Mouse (Mus musculus) inflammation-experienced regulatory T-cells, adult 6 months (primary cell): ENCODE data around the gene Gpd2. TPM values are rescaled to one million over a fixed set of nuclear protein-coding genes. Genes with fewer than 3 reads are reported as not detected.

Source experiments
- ATAC-seq: one replicate; pipeline ENCODE4 v1.8.0; 2017
- polyA plus RNA-seq, 3 experiments: library from polyadenylated mRNA; unstranded; fragments of 100-300 nt; shearing (Covaris generic); gene quantifications; one replicate each; pipeline ENCODE4 v1.2.1; 2017

The Gpd2 gene
- polyA plus RNA-seq, 3 experiments from 2014 or later, result 13.9 to 21.8 (median 15.2) TPM

DNA sequence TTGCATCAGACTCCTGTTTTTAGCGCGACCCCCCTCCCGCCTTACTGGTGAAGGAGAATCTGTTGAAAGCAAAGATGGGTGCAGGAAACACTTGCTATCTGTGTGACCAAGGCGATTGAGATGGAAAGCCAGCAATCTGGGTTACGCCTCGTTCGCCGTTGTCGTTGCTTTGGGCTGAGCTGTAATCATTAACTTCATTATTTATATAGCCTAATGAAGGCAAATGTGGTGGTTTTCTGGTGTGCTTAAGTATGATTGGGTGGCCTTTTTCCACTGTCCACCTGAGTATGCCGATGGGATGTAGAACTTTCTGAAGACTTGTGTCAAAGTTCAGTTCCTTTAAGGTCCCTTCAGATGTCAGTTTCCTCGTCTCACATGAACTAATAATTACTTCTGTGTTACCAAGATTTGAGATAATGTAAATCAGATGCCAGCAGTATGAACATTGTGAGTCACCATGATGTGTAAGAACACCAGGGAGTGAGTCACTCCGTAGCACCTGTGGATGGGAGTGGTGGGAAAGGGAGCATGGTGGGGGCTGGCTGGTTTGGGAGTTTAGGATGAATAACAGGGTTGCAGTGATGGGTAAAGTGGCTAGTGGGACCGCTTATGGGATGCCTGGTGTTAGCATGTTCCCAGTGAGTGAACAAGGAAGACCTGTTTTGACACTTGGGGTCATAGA, 14.3 kb downstream of the Gpd2 start:
- ATAC-seq, result no peak

GRCm38 (mm10) chr2:57252542-57253301, 15.3 kb downstream of the Gpd2 start:
- no peak for ATAC-seq

GRCm38 (mm10) chr2:57254267-57254666, 16.8 kb downstream of the Gpd2 start:
- ATAC-seq, result no peak

DNA sequence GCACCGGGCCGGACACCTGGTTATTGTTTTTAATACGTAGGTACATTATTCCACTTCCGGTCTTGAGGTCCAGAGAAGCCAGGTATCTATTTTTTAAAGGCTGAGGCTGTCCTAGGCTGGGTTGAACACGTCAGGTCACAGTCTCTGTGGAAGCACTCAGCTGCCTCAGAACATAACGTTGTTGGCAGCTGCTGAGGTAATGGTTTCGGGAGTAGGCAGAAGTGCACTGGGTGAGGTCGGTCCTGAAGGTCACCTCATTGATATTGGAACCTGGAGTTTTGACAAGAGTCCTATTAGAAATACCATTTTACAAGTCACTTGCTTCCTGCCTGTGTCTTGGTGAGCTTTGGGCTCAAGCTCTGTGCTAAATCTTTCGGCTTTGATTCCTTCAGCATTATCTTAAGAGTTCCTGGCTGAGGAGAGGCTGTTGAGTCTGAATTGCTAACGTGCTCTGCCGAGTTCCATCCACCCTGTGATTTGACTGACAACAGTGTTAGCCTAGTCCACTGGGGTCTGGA, 17.8 kb downstream of the Gpd2 start:
- ATAC-seq, result no peak

DNA sequence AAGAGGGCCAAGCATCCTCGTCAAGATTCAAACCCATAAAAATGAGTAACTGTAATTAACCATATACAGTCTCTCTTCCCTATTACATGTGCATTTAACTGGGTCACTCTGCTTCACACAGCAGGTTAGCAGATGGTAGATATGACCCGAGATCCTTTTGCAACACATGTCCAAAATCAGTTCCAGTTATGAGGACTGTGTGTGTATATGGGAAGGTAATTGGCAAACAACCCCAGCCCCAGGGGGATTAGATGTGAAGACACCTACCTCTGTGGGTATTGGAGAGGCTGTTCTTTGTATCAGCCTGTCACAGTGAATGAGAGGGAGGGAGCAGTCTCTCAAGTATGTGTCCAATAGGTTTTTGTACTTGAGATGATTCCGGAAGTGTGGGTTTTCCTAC, 18.4 kb downstream of the Gpd2 start:
- ATAC-seq, result no peak

- no peak for ATAC-seq
Observed at GRCm38 (mm10) chr2:57256459-57256858, 19.0 kb downstream of the Gpd2 start.

DNA sequence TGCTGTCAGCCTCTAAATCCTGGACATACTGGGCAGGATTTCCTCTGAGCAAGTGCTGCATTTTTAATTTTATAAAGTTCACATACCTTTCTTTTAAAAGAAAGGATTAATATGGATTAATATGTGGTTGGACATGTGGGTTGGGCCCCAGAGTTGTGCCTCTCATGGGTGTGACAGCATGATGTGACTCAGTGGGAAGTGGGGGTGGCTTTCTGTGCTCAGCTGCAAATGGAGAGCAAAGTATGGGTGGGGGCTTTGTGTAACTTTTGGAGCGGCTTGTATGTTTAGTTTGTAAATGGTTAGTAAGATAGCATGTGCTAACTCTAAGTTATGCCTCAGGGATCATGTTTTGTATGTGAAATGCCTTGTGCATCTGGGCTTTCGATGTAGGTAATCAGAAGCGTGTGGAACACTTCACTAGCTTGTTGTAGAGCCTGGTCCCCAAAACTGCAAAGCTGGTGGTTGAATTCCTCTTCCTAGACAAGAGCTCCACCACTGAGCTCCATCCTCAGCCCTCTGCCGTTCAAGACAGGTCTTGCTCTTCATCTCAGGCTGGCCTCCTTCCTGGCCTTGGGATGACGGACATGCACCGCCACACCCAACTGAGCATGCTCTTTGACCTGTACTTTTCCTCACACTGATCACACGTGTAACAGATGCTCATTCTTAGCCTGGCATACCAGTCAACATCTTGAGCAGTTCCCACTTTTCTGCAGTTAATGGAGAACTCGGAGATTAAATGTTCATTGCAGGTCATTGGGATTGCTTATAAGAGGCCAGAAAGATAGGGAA, 24.0 kb downstream of the Gpd2 start:
- ATAC-seq, result no peak

DNA sequence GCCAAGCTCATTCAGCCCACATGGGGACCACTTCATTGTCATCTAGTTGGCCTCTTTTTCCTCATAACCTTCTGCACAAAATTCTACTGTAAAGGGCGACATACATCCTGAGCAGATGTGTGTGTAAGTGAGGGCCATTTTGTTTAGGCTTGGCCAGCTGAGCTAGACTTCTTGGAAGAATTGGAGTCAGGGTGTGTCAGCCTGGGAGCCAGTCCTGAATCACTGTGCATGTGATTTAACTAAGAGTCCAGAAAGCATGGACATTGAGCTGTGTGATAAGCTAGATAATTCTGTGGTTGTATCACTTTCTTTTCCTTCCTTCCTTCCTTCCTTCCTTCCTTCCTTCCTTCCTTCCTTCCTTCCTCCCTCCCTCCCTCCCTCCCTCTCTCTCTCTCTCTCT, 26.0 kb downstream of the Gpd2 start:
- no peak for ATAC-seq

DNA sequence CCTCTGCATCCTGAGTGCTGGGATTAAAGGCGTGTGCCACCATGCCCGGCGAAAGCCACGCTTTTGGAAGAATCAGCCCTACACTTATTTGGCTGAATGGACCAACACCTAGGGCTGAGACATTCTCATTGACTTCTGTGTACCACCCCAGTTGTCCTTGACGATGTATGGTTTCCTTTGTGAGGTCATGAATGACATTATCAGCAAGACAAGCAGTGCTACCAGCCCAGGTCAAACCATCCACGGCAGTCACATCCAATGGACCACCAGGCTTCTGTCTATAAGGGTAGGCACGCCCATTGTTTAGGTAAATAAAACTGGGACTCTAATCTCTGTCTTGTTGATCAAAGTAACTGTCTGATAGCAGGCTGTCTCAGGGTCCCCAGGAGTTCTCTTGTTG, 27.5 kb downstream of the Gpd2 start:
- ATAC-seq, result no peak

DNA sequence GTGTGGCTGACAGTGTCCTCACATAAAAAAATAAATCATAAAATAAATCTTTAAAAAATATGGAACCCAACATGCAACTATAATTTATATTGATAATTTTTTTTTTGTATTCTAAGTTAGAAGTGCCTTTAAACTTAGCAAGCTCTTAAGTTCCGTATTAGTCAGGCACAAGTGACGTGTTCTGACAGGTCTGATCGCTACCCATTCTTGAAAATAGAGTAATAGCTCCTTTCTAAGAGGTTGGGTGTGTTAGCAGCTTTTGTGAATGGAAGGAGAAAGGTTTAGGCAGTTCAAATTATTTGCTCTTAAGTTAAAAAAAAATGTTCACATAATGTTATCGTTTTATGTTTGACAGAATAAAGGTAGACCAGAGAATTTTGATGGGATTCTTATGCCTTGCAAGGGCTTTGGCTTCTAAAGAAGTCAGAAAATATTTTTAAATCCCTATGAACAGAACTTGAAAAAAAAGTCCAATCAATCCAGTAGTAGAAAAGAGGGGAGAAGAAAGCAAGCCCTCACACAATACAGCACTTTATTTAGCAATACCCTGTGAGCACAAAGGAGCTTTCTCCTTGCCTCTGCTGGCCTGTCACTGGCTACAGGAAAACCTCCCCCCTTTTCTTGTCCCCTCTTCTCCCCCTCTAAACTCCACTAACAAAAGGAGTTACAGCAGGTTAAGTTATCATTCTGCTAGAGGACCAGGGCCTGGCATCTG, 29.4 kb downstream of the Gpd2 start:
- ATAC-seq, result no peak

- no peak for ATAC-seq
Observed at GRCm38 (mm10) chr2:57267394-57267716, 29.9 kb downstream of the Gpd2 start.

- ATAC-seq, result no peak
Observed at GRCm38 (mm10) chr2:57267896-57268295, 30.5 kb downstream of the Gpd2 start.

DNA sequence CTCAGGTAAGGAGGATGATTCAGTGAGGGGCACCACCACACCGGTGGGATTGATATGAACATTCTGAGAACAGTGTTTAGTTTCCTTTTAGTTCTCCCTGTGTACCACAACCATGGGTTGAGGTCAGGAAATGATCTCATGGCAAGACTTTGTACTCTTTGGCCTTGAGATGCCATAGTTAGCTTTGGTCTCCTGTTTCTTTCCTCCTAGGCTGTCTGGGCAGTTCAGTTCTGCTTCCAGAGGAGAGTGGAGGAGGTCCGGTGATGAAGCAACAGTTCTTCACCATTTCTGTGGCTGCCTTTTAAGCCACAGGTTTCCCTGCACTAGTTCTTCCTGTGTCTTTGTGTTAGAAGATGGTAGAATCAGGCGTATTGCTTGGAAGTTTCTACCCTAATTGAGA, 31.4 kb downstream of the Gpd2 start:
- ATAC-seq, result no peak

- no peak for ATAC-seq
Observed at GRCm38 (mm10) chr2:57269690-57270435, 32.4 kb downstream of the Gpd2 start.

- ATAC-seq, result no peak
Observed at GRCm38 (mm10) chr2:57280190-57280723, 42.8 kb downstream of the Gpd2 start.

DNA sequence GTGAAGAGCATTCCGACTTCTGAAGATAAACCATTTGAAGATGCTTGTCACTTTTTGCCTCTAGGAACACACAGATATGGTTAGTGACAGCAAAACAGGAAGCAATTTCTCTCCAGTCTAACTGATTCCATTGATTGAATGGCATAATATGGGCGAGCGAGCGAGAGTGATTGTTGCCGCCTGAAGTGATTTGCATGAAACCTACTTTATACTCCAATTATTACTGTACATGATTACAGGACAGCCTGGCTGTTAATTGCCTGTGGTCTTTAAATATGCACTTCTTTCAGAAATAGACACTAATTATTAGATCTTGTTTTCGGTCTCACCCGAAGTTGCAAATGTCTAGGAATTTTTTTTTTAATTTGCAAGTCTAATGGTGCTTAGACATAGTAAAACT, 46.4 kb downstream of the Gpd2 start:
- ATAC-seq, result no peak

- ATAC-seq, result no peak
Observed at GRCm38 (mm10) chr2:57285197-57285596, 47.8 kb downstream of the Gpd2 start.

DNA sequence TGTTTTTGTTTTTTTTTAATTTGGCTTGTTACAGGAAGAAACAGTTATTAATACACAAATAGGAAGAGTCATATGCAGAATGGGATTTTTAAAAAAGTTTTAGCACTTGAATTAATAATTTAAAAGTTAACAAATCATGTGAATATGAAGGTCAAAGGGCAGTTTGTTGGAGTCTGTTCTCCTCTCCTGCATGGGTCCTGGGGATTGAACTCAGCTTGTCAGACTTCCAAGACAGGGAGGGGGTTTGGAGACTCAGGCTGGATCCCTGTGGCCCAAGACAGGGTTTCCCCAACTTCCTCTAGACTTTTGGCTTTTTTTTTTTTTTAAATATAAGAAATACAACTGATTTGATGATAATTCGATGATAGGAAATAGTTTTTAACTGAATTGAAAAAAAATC, 50.6 kb downstream of the Gpd2 start:
- ATAC-seq, result no peak

DNA sequence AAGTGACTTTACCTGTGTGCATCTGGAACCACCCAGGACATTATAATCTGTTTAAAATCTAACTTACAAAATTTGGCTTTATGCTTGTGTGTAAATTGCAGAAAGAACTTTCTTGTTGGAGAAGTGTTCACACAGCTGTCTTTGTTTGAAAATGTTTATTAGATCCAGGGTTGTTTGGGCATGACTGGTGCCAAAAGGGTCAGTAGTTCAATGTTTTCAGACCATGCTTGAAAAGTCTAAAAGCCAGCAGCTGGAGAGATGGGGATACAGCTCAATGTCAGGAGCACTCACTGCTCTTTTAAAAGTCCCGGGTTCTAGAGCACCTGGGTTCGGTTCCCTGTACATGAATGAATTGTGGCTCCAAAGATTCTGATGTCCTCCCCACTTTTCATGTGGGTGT, 56.1 kb downstream of the Gpd2 start:
- no peak for ATAC-seq

DNA sequence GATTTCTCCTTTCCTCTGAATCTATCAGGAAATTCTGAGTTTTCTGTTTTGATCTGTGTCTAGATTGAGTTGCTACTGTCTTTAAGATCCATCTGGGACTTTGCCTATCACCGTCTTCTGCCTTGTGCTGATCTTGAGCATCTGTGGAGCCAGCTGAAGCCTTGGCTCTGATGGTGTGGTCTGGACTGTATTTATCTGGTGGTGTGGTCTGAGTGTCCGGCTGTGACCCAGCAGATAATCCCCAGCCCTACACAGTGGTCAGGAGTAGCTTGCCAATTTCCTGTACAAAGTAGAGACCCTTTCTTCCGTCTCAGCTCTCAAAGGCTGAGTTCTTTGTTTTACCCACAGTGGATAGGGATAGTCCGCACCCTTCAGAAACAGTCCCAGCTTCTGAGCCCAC, 58.6 kb downstream of the Gpd2 start:
- ATAC-seq, result no peak

GRCm38 (mm10) chr2:57297226-57297625, 59.8 kb downstream of the Gpd2 start:
- ATAC-seq, result no peak

GRCm38 (mm10) chr2:57301539-57301938, 64.1 kb downstream of the Gpd2 start:
- no peak for ATAC-seq
